Mouse (Mus musculus) stomach, embryonic 14.5 days (tissue): Measurements from ENCODE around the gene Nbeal2. TPM values are rescaled to one million over a fixed set of nuclear protein-coding genes. Genes with fewer than 3 reads are reported as not detected.

ENCODE experiments used
- ATAC-seq: fragments of 200-750 bp; cut with Nextera tagmentation; 2 replicates; pipeline ENCODE4 v1.8.0; 2017; ENCODE audit warnings: low read depth, moderate TSS enrichment; ENCODE audit not compliant: insufficient number of reproducible peaks, insufficient read depth, low FRiP score
- H3K27ac ChIP-seq: fragments of 300-500 bp; sonication (generic); 2 replicates; pipeline ENCODE4 v1.5.1; 2014; ENCODE audit warnings: mild to moderate bottlenecking, low read length, moderate library complexity, mixed read lengths
- H3K27me3 ChIP-seq: fragments of 300-500 bp; sonication (generic); 2 replicates; pipeline ENCODE4 v1.6.1; 2014; ENCODE audit warnings: low read length, control low read depth, mixed read lengths; ENCODE audit not compliant: control insufficient read depth, insufficient read depth
- H3K36me3 ChIP-seq: fragments of 300-500 bp; sonication (generic); 2 replicates; pipeline ENCODE4 v1.6.1; 2014; ENCODE audit warnings: mild to moderate bottlenecking, control low read depth, low read length, moderate library complexity, mixed read lengths; ENCODE audit not compliant: control insufficient read depth, insufficient read depth
- H3K4me1 ChIP-seq: fragments of 300-500 bp; sonication (generic); 2 replicates; pipeline ENCODE4 v1.6.1; 2014; ENCODE audit warnings: low read length, control low read depth, mixed read lengths; ENCODE audit not compliant: control insufficient read depth, insufficient read depth
- H3K4me2 ChIP-seq: fragments of 300-500 bp; sonication (generic); replicated peaks from 2 replicates; pipeline ENCODE4 v1.6.1; 2014; ENCODE audit warnings: low read depth, low read length, control low read depth
- H3K4me3 ChIP-seq: fragments of 300-500 bp; sonication (generic); 2 replicates; pipeline ENCODE4 v1.5.1; 2014; ENCODE audit warnings: low read depth, low read length, control low read depth
- H3K9ac ChIP-seq: fragments of 300-500 bp; sonication (generic); replicated peaks from 2 replicates; pipeline ENCODE4 v1.6.1; 2014; ENCODE audit warnings: low read depth, mild to moderate bottlenecking, control low read depth, low read length, moderate library complexity, mixed read lengths
- H3K9me3 ChIP-seq: fragments of 300-500 bp; sonication (generic); 2 replicates; pipeline ENCODE4 v1.6.1; 2016; ENCODE audit warnings: low read depth, low read length, control low read depth; ENCODE audit not compliant: control insufficient read depth
- WGBS: fragments of 180-500 bp; shearing (Covaris S2); extraction: QIAGEN DNeasy Blood & Tissue Kit; methylation state at CpG from one replicate; pipeline ENCODE4 v1.1.7; 2014; 5-methylcytosine and 5-hydroxymethylcytosine counted together
- polyA plus RNA-seq: library from polyadenylated mRNA; unstranded; fragments of >200 nt; fragmentation: Nextera tagmentation; extraction: Ambion mirVana; gene quantifications from 2 replicates; pipeline ENCODE4 v1.2.1, GENCODE M21; 2014

Gene Nbeal2
- 4.3 and 4.5 TPM in 2 replicates for polyA plus RNA-seq

GRCm38 (mm10) chr9:110653655-110654461, at the start of gene Nbeal2:
Gene Nbeal2, minus strand, starts transcription at chr9:110654161.
- ATAC-seq = peak; percentile 88
- Histone ChIP-seq H3K9me3 (no peaks in the 10 kb centered on the region), H3K4me1 (peaks cover 13% of the 10 kb centered on the region), H3K4me2 (peak within 1 kb of the TSS; percentile 95), H3K36me3 (no peaks in the 10 kb centered on the region), H3K27ac (peak within 1 kb of the TSS; percentile 44; the same call in 1 of the 2 replicates), H3K27me3 (peaks cover 15% of the 10 kb centered on the region), H3K9ac (peak within 1 kb of the TSS; percentile 30; the same call in 1 of the 2 replicates), H3K4me3 (peak within 1 kb of the TSS; percentile 58)
- WGBS = under 1% methylated on average over 62 of the region's 75 CpGs

DNA sequence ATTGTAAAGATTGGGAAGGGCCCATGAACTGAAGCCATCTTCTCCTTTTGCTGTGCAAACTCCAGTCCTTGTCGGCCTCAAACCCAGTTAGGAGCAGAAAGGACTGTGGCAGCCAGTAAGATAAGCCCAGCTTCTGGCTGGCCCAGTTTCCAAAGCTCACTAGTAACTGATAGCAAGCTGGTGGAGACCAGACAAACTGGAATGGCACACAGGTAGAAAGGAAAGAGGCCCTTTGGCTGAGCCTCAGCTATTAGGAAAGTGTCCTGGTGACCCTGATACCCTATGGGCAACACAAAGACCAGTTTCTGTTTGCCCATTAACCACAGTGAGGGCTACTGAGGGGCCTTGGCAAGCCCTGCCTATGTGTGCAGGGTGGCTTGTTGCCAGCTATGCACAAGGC, 48.9 kb upstream of the Nbeal2 start:
- no peak overlapping the region for H3K4me2 ChIP-seq
- H3K9me3 ChIP-seq = no peaks in the 10 kb centered on the region
- WGBS = 83% methylated on average over 1 of the region's 1 CpGs
- H3K27ac ChIP-seq = no peak overlapping the region
- peaks cover 3% of the 10 kb centered on the region for H3K36me3 ChIP-seq
- no peak for ATAC-seq
- no peaks in the 10 kb centered on the region for H3K4me1 ChIP-seq
- no peak overlapping the region for H3K9ac ChIP-seq
- no peaks in the 10 kb centered on the region for H3K27me3 ChIP-seq
- no peak overlapping the region for H3K4me3 ChIP-seq

- Histone ChIP-seq H3K4me1 (no peaks in the 10 kb centered on the region), H3K27me3 (no peaks in the 10 kb centered on the region), H3K36me3 (no peaks in the 10 kb centered on the region; the same call in 1 of the 2 replicates), H3K4me3 (no peak overlapping the region), H3K9ac (no peak overlapping the region), H3K9me3 (no peaks in the 10 kb centered on the region), H3K27ac (no peak overlapping the region), H3K4me2 (no peak overlapping the region)
- 75% methylated on average over 12 of the region's 12 CpGs for whole genome bisulfite sequencing
- no peak for ATAC-seq
Observed at GRCm38 (mm10) chr9:110701114-110702032, 47.4 kb upstream of the Nbeal2 start.

- Histone ChIP-seq H3K9ac (no peak overlapping the region), H3K4me1 (no peaks in the 10 kb centered on the region), H3K9me3 (no peaks in the 10 kb centered on the region), H3K27me3 (no peaks in the 10 kb centered on the region), H3K4me3 (no peak overlapping the region), H3K4me2 (no peak overlapping the region), H3K27ac (no peak overlapping the region), H3K36me3 (no peaks in the 10 kb centered on the region; the same call in 1 of the 2 replicates)
- peak; percentile 56; the same call in 1 of the 2 replicates for ATAC-seq
- 88% methylated on average over 3 of the region's 3 CpGs for whole genome bisulfite sequencing
Observed at GRCm38 (mm10) chr9:110699574-110699973, 45.6 kb upstream of the Nbeal2 start.

- Histone ChIP-seq H3K36me3 (peaks cover 3% of the 10 kb centered on the region; the same call in 1 of the 2 replicates), H3K4me1 (no peaks in the 10 kb centered on the region), H3K27ac (no peak overlapping the region), H3K4me2 (no peak overlapping the region), H3K4me3 (no peak overlapping the region), H3K27me3 (no peaks in the 10 kb centered on the region), H3K9ac (no peak overlapping the region), H3K9me3 (no peaks in the 10 kb centered on the region)
- 88% methylated on average over 3 of the region's 3 CpGs for WGBS
- ATAC-seq = no peak
Observed at GRCm38 (mm10) chr9:110697465-110697864, 43.5 kb upstream of the Nbeal2 start.

GRCm38 (mm10) chr9:110696427-110696826, 42.5 kb upstream of the Nbeal2 start:
- peaks cover 3% of the 10 kb centered on the region; the same call in 1 of the 2 replicates for H3K36me3 ChIP-seq
- no peaks in the 10 kb centered on the region for H3K27me3 ChIP-seq
- ATAC-seq = no peak
- H3K27ac ChIP-seq = no peak overlapping the region
- no peaks in the 10 kb centered on the region for H3K9me3 ChIP-seq
- H3K4me3 ChIP-seq = no peak overlapping the region
- H3K4me1 ChIP-seq = no peaks in the 10 kb centered on the region
- no peak overlapping the region for H3K9ac ChIP-seq
- WGBS = 86% methylated on average over 5 of the region's 5 CpGs
- no peak overlapping the region for H3K4me2 ChIP-seq

DNA sequence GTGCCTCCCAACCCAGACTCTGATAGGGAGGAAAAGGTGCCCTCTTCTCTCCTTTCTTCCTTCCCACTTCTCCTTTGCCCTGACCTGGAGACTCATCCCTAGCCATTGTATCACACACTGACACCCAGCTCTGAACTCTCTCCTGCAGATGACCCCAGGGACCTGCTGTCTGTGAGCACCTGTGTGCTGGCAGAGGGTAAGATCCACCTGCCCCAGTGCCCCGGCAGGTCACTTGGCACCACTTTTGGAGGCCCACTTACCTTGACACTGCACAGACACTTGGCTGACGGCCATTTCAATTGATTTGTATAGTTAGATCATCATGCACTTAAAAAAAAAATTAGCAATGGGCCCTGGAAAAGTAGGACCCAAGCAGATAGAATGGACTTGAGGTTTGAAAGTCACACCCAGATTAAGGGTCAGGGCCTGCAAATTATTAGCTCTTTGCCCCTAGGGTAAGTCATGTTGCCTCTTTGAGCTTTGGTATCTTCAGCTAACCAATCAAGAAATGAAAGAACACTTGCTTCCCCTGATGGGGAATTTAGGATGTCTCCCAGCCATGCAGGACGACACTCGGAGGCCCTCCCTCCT, 41.3 kb upstream of the Nbeal2 start:
- no peak for ATAC-seq

DNA sequence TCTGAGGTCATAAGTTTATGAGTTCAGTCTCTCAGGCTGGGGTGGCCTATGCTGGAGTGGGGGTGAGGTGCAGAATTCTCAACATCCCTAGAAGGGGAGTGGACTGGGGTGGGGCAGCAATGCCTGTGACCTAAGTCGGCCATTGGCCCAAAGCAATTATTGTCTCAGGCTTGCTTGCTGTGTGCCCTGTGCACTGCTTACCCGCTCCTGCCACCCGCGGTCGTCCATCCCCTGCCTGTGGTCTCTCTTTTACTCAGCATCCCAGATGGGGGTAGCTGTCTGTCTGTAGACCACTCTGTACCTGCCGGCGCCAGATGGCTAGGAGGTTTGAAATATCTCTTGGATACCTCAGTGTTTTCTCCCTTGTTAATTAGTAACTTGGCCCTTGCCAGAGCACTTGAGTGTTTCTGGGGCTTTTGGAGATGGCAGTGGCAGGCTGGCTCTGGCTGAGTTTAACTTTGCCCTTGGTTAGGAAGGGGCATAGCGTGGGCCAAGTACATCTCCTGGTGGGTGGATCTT, 35.4 kb upstream of the Nbeal2 start:
- 0 out of 2 replicates have a peak overlapping the region, but pooled peaks have one; percentile 3 for H3K9ac ChIP-seq
- peaks cover 3% of the 10 kb centered on the region; the same call in 1 of the 2 replicates for H3K36me3 ChIP-seq

More for the DNA sequence above, 41.3 kb upstream of the Nbeal2 start:
- Histone ChIP-seq H3K4me3 (no peak overlapping the region), H3K27ac (no peak overlapping the region), H3K36me3 (peaks cover 3% of the 10 kb centered on the region; the same call in 1 of the 2 replicates), H3K4me1 (no peaks in the 10 kb centered on the region), H3K27me3 (no peaks in the 10 kb centered on the region), H3K4me2 (no peak overlapping the region), H3K9ac (no peak overlapping the region), H3K9me3 (no peaks in the 10 kb centered on the region)
- 83% methylated on average over 4 of the region's 4 CpGs for WGBS

More for the DNA sequence above, 35.4 kb upstream of the Nbeal2 start:
- Histone ChIP-seq H3K27me3 (no peaks in the 10 kb centered on the region), H3K27ac (peak overlapping the region; percentile 74), H3K9me3 (no peaks in the 10 kb centered on the region), H3K4me2 (no peak overlapping the region; the same call in 1 of the 2 replicates), H3K4me3 (no peak overlapping the region), H3K4me1 (peaks cover 23% of the 10 kb centered on the region)
- 61% methylated on average over 8 of the region's 8 CpGs for WGBS
- peak; percentile 66 for ATAC-seq
